Mouse (Mus musculus) lung, embryonic 16.5 days (tissue): ENCODE data around the gene Vwf. TPM values are rescaled to one million over a fixed set of nuclear protein-coding genes. Genes with fewer than 3 reads are reported as not detected.

Experiments
- ATAC-seq: fragments of 200-750 bp; cut with Nextera tagmentation; 2 replicates; pipeline ENCODE4 v1.8.0; 2017; ENCODE audit warnings: low read depth, mild to moderate bottlenecking, moderate library complexity
- H3K27ac ChIP-seq: fragments of 300-500 bp; sonication (generic); 2 replicates; pipeline ENCODE4 v1.5.1; 2014; ENCODE audit warnings: mild to moderate bottlenecking, control low read depth, low read length
- H3K27me3 ChIP-seq: fragments of 300-500 bp; sonication (generic); 2 replicates; pipeline ENCODE4 v1.6.1; 2014; ENCODE audit warnings: low read depth, low read length, mixed read lengths; ENCODE audit not compliant: control insufficient read depth, insufficient read depth
- H3K36me3 ChIP-seq: fragments of 300-500 bp; sonication (generic); 2 replicates; pipeline ENCODE4 v1.6.1; 2014; ENCODE audit warnings: low read length; ENCODE audit not compliant: control insufficient read depth, insufficient read depth
- H3K4me1 ChIP-seq: fragments of 300-500 bp; sonication (generic); replicated peaks from 2 replicates; pipeline ENCODE4 v1.6.1; 2014; ENCODE audit warnings: low read length, mixed read lengths; ENCODE audit not compliant: control insufficient read depth, insufficient read depth
- H3K4me2 ChIP-seq: fragments of 300-500 bp; sonication (generic); 2 replicates; pipeline ENCODE4 v1.6.1; 2014; ENCODE audit warnings: low read depth, low read length, control low read depth
- H3K4me3 ChIP-seq: fragments of 300-500 bp; sonication (generic); 2 replicates; pipeline ENCODE4 v1.5.1; 2014; ENCODE audit warnings: mild to moderate bottlenecking, low read length, control low read depth
- H3K9ac ChIP-seq: fragments of 300-500 bp; sonication (generic); 2 replicates; pipeline ENCODE4 v1.6.1; 2014; ENCODE audit warnings: low read length, control low read depth
- H3K9me3 ChIP-seq: fragments of 300-500 bp; sonication (generic); 2 replicates; pipeline ENCODE4 v1.6.1; 2016; ENCODE audit warnings: low read length; ENCODE audit not compliant: control insufficient read depth
- WGBS: fragments of 180-500 bp; shearing (Covaris S2); extraction: QIAGEN DNeasy Blood & Tissue Kit; methylation state at CpG from one replicate; pipeline ENCODE4 v1.1.7; 2014; 5-methylcytosine and 5-hydroxymethylcytosine counted together
- polyA plus RNA-seq: library from polyadenylated mRNA; unstranded; fragments of >200 nt; fragmentation: Nextera tagmentation; extraction: Ambion mirVana; gene quantifications from 2 replicates; pipeline ENCODE4 v1.2.1, GENCODE M21; 2015

Vwf gene
- polyA plus RNA-seq, 1 experiment from 2014 or later = 21.6 TPM

DNA sequence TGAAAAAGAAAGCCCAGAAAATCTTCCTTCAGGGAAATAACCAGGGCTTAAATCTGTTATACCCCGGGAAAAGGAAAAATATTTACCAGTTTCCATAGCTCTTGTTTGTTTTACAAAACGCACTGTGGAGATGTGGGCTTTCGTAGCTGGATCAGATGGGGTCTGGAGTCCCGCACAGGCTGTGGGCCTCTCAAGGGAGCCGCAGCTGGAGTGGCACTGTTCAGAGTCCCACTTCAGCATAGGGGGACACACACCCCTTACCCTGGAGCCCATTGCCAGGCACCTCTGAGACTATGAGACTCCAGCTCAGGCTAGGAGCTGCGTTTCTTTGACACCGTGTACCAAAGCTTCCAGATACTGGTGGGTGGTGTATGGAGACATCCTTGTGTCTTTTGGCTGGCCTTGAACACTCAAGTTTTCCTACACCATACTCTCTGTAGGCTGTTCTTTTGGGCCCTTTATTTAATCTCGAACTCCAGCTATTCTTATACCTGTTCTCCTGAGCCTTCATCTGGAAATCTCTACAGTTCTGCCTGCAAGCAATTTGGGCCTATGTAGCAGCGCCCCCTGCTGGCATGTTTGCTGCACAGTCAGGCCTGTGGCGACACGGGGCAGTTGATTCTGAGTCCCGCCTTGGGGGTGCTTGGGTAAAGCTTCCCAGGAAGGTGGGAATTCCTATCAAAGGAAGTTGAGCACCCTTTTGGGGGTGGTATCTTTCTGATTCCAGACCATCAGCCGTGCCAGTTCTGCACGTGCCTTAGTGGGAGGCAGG is 114.7 kb downstream of the Vwf start:
- peak; percentile 31 for ATAC-seq
- WGBS = 45% methylated on average over 14 of the region's 14 CpGs
- Histone ChIP-seq H3K4me3 (no peak overlapping the region), H3K36me3 (no peaks in the 10 kb centered on the region), H3K4me2 (no peak overlapping the region), H3K27ac (no peak overlapping the region), H3K4me1 (no peaks in the 10 kb centered on the region), H3K9me3 (no peaks in the 10 kb centered on the region), H3K9ac (no peak overlapping the region), H3K27me3 (no peaks in the 10 kb centered on the region)

DNA sequence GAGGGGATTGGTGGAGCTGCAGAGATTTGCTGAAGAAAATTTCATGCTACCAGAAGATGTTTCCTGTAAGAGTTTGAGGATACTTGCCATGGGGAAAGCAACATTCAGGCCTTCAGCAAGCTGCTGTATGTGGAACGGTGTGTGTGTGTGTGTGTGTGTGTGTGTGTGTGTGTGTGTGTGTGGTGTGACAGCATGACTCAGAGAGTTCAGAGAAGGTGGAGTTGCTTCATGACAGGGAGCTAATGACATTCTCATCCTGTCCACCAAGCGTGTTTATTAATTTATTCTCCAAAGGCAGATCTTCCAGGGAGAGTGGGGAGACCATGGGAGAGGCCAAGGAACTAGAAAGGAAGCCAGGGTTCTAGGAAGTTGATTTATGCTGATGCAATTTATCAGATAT is 117.3 kb downstream of the Vwf start:
- no peak for ATAC-seq
- Histone ChIP-seq H3K36me3 (no peaks in the 10 kb centered on the region), H3K4me2 (no peak overlapping the region), H3K27ac (no peak overlapping the region), H3K4me3 (no peak overlapping the region), H3K9ac (no peak overlapping the region), H3K27me3 (no peaks in the 10 kb centered on the region), H3K9me3 (no peaks in the 10 kb centered on the region), H3K4me1 (no peaks in the 10 kb centered on the region)
- 35% methylated on average over 2 of the region's 2 CpGs for WGBS

- no peak overlapping the region for H3K4me3 ChIP-seq
- H3K27ac ChIP-seq = no peak overlapping the region
- H3K27me3 ChIP-seq = no peaks in the 10 kb centered on the region
- H3K9me3 ChIP-seq = no peaks in the 10 kb centered on the region
- ATAC-seq = no peak
- 81% methylated on average over 3 of the region's 3 CpGs for WGBS
- H3K4me1 ChIP-seq = no peaks in the 10 kb centered on the region
- no peak overlapping the region for H3K9ac ChIP-seq
- no peak overlapping the region for H3K4me2 ChIP-seq
- H3K36me3 ChIP-seq = no peaks in the 10 kb centered on the region
Measured at GRCm38 (mm10) chr6:125671835-125672234, 125.3 kb downstream of the Vwf start.

DNA sequence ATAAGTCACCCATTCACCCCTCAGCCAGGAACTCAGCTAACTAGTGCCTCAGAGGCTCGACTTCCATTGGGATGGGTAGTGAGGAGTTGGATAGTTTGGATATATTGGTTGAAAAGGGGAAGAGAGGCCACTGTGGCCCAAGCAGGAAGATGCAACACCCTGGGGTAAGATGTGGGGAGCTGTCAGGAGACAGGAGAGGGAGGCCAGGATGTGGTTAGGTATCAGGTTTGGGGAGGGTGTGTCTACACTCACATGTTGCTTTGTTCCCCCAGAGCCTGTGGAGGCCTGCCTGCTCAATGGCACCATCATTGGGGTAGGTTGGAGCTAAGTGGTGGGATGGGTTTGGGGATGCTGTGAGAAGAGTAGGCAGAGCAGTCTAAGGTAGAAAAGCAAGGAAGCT is 131.9 kb downstream of the Vwf start:
- ATAC-seq = no peak
- Histone ChIP-seq H3K4me2 (no peak overlapping the region), H3K27ac (no peak overlapping the region), H3K4me1 (peaks cover 4% of the 10 kb centered on the region; the same call in 1 of the 2 replicates), H3K4me3 (no peak overlapping the region), H3K9ac (no peak overlapping the region), H3K36me3 (no peaks in the 10 kb centered on the region), H3K9me3 (no peaks in the 10 kb centered on the region), H3K27me3 (no peaks in the 10 kb centered on the region)
- 50% methylated on average over 1 of the region's 1 CpGs for WGBS

DNA sequence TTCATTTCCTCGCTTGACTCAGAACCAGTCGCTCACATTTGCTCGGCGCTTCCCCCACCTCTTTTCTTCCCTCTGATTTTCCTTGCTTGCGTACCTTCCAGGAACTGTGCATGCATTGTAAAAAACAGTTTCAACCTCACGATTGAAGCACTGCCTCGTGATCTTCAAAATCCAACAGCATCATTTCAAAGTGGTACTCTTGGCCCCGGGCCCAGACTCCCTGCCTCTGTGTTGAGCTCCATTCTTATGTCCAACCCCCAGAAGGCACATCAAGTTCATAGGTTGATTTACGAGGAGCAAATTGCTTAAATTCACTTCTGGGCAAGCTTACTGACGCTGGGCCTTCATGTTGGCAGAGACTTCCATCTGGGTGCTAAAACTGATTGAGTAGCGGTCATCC is 134.0 kb downstream of the Vwf start:
- WGBS = 39% methylated on average over 11 of the region's 11 CpGs
- Histone ChIP-seq H3K4me3 (no peak overlapping the region), H3K9me3 (no peaks in the 10 kb centered on the region), H3K4me2 (no peak overlapping the region), H3K4me1 (peaks cover 4% of the 10 kb centered on the region; the same call in 1 of the 2 replicates), H3K9ac (no peak overlapping the region), H3K27ac (no peak overlapping the region), H3K27me3 (no peaks in the 10 kb centered on the region), H3K36me3 (no peaks in the 10 kb centered on the region)
- ATAC-seq = peak; percentile 67; the same call in 1 of the 2 replicates

- ATAC-seq = no peak
- Histone ChIP-seq H3K27ac (no peak overlapping the region), H3K36me3 (no peaks in the 10 kb centered on the region), H3K4me2 (no peak overlapping the region), H3K4me1 (peaks cover 3% of the 10 kb centered on the region; the same call in 1 of the 2 replicates), H3K9ac (no peak overlapping the region), H3K4me3 (no peak overlapping the region), H3K9me3 (no peaks in the 10 kb centered on the region), H3K27me3 (peaks cover under 1% of the 10 kb centered on the region; the same call in 1 of the 2 replicates)
Measured at GRCm38 (mm10) chr6:125685420-125685819, 138.8 kb downstream of the Vwf start.

GRCm38 (mm10) chr6:125687986-125688385 is 141.4 kb downstream of the Vwf start:
- peaks cover 3% of the 10 kb centered on the region; the same call in 1 of the 2 replicates for H3K4me1 ChIP-seq
- H3K4me3 ChIP-seq = no peak overlapping the region
- no peak for ATAC-seq
- H3K36me3 ChIP-seq = no peaks in the 10 kb centered on the region
- no peak overlapping the region for H3K27ac ChIP-seq
- no peak overlapping the region for H3K4me2 ChIP-seq
- 56% methylated on average over 1 of the region's 1 CpGs for WGBS
- no peaks in the 10 kb centered on the region for H3K9me3 ChIP-seq
- no peak overlapping the region for H3K9ac ChIP-seq
- peaks cover 5% of the 10 kb centered on the region for H3K27me3 ChIP-seq

DNA sequence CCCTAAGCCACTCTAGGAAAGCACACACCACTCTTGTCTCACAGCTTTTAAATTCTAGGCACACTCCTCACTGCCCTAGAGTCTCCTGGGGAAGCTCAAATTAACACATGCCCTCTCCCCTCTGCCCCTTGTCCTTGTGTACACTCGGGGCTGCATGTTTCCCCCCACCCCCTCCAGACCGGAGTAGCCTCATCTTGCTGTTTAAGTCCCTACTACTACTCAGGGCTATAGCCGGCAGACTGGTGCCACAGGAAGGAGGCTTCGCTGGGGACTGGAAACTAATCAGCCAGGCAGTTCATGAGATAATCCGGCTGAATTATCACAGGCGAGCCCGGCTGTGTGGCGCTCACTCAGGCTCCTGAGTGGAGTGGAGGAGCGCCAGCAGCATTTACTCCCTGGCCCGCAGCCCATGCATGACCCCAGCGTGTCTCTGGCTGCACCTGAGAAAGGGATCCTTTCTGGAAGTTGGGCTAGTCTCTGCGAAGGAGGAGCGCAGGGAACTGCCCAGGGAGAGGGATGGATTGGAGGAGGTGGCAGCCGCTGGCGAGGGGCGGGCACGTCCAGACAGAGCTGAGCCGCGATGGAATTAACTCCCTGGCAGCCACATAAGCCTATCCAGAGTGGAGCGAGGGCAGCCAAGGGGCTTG is 143.6 kb downstream of the Vwf start, which contains the start of gene Ano2:
Ano2 (plus strand) TSS at position 363 of the 647 bp plus-strand sequence.
- no peak within 1 kb of the TSS for H3K9ac ChIP-seq
- ATAC-seq = peak; percentile 36; the same call in 1 of the 2 replicates
- peak within 1 kb of the TSS; percentile 12 for H3K4me2 ChIP-seq
- whole genome bisulfite sequencing = 3% methylated on average over 20 of the region's 20 CpGs
- H3K27ac ChIP-seq = no peak within 1 kb of the TSS
- H3K4me3 ChIP-seq = peak within 1 kb of the TSS; percentile 25; the same call in 1 of the 2 replicates
- no peaks in the 10 kb centered on the region for H3K9me3 ChIP-seq
- H3K36me3 ChIP-seq = no peaks in the 10 kb centered on the region
- H3K27me3 ChIP-seq = peaks cover 5% of the 10 kb centered on the region
- H3K4me1 ChIP-seq = peaks cover 3% of the 10 kb centered on the region; the same call in 1 of the 2 replicates

- Histone ChIP-seq H3K4me3 (no peak overlapping the region), H3K9me3 (no peaks in the 10 kb centered on the region), H3K4me1 (no peaks in the 10 kb centered on the region), H3K36me3 (no peaks in the 10 kb centered on the region), H3K27ac (no peak overlapping the region), H3K27me3 (peaks cover 4% of the 10 kb centered on the region; the same call in 1 of the 2 replicates), H3K9ac (no peak overlapping the region), H3K4me2 (no peak overlapping the region)
- ATAC-seq = no peak
- WGBS = 87% methylated on average over 2 of the region's 2 CpGs
Measured at GRCm38 (mm10) chr6:125701146-125701545, 154.6 kb downstream of the Vwf start.
